Mouse (Mus musculus): ENCODE data around the gene Ankrd55. TPM values are rescaled to one million over a fixed set of nuclear protein-coding genes. Genes with fewer than 3 reads are reported as not detected.

The Ankrd55 gene
- total RNA-seq, 2 experiments from 2014 or later: 4.7 to 6.5 TPM

DNA sequence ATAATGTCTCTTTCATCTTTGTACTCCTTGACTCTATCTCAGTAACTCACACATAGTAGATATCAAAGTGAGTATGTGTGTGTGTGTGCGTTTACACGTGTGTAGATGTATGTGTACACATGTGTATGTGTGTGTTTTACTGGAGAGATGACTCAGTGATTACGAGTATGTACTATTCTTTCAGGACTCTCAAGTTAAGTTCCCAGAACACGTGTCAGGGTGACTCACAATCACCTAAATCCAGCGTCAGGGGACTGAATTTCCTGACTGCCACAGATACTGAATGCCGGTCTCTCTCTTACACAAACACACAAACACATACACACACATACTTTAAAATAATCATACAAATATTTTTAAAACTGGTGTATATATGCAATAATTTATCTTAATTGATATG, 52.5 kb downstream of the Ankrd55 start:
- no peak for DNase-seq
- intact Hi-C loops (cut with DNase I): no loop called here

DNA sequence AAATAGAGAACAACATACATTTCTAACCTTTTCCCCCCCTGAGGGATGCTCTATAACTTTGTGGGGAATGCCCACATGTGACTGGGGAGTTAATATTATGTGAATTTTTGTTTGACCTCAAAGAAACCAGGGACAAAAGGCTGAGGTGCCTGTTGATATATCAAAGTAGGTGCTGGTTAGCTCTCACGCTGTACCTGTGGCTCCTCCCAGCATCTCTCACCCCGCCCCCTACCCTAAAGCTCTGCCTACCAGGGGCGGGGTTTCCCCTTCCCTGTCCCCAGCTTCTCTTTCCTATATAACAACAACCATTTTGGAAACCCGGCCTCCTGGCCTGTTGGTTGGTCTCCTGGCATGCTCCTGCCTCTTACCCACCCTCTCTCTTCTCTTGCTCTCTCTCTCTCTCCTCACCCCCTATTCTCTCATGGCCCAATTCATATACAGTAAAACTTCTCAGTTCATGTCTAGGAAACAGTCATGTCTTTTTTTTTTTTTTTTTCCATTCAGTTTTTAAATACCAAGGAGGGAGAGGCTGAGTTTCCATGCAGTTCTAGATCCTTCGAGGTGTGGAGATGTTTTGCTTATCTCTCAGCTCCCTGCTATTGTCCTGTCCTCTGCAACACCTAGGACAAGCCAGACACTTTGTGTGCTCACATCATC, 54.8 kb downstream of the Ankrd55 start:
- no peak for DNase-seq
- intact Hi-C loops (cut with DNase I): no loop called here

DNA sequence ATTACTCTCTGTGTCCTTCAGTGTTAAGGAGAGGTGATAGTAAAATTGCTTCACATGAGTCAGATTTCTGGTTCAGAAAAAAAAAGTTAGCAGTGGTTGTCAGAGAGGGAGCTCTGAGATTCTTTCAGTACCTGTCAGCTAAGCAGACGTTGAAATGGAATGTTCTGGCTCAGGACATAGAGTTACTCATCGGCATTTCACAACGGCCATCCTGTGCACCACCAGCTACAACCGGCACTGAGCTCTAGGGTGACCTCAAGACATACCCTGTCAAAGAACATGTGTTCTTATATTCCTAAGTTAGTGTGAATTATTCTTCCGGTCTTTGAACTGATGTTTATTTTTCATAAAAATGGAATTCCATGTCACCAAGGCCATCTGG, 55.4 kb downstream of the Ankrd55 start:
- DNase-seq: no peak
- intact Hi-C loops (cut with DNase I): no loop called here

DNA sequence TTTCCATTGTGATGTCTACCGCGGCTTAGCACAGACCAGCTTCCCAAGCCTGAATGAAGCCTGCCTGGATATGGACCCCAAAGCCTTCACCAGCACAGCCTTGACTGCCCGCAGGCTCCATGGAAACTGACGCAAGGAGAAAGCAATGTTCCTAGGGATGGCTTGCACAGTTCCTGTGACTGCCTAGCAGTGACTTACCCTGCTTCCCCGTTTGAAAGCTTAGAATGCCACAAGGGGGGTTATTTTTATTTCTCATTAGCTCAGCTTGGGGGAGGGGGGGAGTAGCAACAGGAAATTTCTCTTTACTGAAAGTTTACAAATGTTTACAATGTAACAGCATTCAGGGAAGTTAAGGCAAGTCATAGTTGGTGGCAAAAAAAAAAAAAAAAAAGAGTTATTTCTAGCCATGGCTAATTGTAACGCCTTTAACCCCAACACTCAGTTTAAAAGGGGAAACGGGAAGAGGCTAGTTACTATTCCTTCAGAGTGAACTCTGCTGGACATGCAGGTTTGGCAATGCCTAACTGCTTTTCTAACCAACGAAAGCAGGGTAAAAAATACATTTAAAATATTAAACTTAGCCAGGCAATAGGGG, 56.1 kb downstream of the Ankrd55 start:
- intact Hi-C loops (cut with DNase I): no loop called here
- DNase-seq: no peak

DNA sequence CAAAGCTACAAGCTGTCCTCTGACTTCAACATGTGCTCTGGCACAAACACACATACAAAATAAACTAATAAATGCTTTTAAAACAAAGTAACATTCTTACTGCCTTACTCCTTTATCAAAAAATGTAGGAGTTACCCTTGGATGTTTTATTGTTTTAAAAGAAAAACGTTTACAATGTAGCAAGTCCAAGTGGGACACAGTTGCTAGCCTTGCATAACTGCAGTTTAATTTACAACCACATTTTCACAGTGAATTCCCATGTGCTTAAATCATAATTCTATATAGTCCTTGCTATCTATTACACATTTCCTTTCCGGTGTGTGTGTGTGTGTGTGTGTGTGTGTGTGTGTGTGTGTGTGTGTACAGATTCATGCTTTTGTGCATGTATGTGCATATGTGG, 57.3 kb downstream of the Ankrd55 start:
- intact Hi-C loops (cut with DNase I): no loop called here
- no peak for DNase-seq

DNA sequence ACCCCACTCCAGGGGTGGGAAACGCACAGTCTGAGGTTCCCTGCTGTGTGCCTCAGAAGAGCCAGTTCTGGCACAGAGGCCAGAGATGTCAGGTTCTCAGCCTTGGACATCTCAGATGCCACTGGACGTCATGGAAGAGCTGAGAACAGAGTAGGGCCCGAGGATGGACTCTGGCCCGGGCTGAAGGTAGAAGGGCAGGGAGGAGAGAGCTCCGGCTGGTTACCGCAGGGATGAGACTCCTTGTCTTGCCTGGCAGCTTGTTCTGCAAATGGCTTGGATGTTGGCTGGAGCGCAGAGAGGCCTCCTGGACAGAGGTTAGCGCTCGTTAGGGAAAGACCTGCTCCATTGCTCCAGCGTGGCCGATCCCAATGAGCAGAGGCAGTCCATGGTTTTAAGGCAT, 57.8 kb downstream of the Ankrd55 start:
- no peak for DNase-seq
- intact Hi-C loops (cut with DNase I): no loop called here

DNA sequence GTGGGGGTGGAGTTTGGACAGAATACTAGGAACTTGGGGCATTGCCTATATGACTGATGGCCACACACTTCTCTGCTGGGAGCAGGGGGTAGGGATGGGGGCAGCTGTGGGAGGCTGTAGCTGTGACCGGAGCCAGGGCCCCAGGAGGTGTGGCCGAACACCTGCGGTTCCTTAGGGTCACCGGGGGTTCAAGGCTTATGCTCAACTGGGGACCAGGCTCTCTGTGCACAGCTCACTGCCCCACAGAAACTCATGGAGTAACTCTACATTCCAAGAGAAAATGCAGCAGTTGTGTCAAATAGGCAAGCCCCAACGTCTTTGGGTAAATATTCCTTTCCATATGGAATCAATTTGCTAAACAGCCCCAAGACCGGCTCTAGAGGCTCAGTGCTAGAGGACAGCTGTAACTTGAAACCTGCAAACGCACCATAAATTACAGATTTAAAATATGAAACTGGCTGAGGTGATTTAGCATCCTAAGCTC, 58.5 kb downstream of the Ankrd55 start:
- intact Hi-C loops (cut with DNase I): no loop called here
- no peak for DNase-seq

- DNase-seq: no peak
- intact Hi-C loops (cut with DNase I): no loop called here
Observed at GRCm38 (mm10) chr13:112348250-112348649, 60.0 kb downstream of the Ankrd55 start.

DNA sequence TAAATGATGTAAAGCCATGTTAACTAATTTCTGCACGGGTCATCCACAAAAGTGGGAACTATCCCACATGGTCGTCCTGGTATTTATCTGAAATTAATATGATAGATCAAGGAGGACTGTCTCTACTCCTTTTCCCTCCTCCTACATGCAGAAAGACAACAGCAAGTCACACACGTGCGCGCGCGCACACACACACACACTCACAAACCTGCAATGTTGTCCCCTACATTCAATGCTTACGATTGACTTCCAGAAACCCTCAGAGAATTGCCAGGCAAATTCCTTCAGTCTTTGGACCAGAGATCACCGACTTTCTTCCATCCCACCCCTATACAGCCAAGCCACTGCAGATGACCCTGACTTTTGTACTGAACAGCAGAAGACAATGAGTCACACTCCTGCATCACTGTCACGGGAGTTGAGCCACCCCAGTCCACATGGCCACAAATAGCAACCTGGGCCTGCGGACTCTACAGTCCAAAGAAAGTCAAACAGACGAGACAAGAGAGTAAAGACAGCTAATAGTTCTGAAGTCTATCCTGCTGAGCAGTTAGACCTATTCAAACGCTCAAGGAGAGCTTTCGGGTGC, 60.7 kb downstream of the Ankrd55 start:
- DNase-seq: no peak
- intact Hi-C loops (cut with DNase I): no loop called here

DNA sequence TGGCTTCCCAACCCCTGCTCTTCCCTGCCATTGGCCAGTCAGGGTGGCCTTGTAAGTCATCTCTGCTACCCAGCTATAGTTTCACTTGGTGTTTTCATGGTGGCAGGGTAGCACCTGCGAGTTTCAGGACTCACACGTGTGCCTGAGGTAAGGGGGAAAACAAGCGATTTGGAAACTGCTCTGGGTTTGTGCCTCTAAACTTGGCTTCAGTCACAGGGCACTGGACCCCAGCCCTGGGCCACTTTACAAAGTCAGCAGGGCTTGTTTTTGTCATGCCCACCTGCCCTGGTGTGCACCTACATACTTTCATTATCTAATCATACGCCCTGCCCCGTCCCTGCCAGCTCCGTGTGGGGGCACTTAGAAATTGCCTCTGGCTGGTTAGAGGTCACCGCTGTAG, 61.2 kb downstream of the Ankrd55 start:
- intact Hi-C loops (cut with DNase I): no loop called here
- no peak for DNase-seq

DNA sequence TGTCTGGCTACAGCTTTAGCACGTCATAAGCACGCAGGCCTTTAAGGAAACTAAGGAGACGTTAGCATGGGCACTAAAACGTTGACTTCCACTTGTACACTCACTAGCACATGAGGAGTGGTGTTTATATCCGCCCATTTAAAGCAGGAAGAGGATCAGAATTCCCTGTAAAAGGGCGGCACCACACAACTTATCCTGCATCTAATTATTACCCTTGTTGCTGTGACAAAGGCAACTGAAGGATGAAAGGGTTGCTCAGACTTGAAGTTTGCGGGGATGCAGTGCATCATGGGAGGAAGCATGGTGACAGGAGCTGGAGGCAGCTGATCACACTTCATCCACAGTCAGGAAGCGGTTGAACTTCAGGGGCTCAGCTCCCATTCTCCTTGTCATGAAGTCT, 63.7 kb downstream of the Ankrd55 start:
- no peak for DNase-seq
- intact Hi-C loops (cut with DNase I): no loop called here

- DNase-seq: no peak
Observed at GRCm38 (mm10) chr13:112354109-112354867, 66.0 kb downstream of the Ankrd55 start.

DNA sequence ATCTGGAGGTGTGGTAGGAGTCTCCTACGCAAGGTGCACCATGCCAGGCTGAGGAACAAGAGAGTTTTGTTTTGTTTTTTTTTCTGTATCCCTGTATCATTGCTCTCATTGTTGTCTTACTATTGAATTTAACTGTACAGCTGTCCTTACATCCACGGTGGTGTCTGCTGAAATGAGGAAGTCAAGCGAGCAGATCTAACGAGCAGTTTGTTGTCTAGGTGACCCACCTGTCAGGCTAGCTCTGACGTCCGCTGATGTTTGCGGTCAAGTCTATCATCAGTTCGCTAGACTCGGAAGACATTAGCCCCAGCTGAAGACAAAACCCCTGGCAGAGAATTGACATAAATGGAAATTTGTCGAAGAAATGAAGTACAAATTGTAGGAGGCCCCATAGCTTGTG, 66.7 kb downstream of the Ankrd55 start:
- intact Hi-C loops (cut with DNase I): no loop called here
- DNase-seq: no peak

More at GRCm38 (mm10) chr13:112354109-112354867, 66.0 kb downstream of the Ankrd55 start:
- intact Hi-C loops (cut with DNase I): no loop called here

DNA sequence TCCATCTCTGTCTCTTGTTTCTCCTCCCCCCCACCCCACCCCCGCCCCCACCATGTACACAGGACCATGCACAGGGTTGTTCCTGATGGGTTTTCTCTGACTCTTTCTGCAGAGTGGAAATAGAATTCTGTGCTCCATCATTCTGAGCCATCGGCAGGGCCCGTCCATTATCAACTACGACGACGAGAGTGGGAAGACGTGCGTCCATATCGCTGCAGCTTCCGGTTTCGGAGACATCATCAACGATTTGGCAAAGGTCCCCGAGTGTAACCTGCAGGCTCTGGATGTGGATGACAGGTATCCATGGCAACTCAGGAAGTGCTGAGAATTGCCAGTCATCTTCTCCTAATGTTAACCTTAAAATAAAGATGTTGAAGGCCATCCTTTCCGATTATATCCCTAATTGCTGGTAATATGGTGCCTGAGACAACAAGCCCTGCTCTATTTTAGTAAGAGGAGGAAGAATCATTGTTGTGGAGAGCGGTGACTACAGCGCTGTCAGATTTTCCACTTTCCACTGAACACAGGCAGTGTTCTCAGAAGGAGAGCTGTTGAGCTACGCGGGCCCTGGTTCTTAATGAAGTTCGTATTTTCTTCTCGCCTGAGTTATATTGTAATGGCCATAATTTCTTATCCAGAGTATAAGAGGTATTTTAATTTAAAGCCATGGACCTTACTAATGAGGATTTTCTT, 67.7 kb downstream of the Ankrd55 start:
- DNase-seq: no peak
- intact Hi-C loops (cut with DNase I): no loop called here

DNA sequence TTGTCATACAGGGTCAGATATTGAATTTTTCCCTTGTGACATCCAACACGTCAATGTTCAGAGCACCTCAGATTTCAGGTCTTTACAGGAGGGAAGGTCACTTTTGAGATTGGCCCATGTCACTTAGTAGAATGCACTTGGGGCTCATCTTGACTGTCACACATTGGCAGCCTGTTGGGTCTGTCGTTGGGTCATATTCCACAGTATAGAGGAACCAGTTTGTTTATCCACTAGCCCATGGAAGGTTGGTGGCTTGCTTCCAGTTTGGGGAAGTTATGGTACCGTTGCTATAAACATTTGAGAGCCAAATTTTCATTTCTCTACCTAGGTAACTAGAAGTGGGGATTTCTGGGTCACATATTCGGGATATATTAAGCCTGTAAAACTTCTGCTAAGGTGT, 73.3 kb downstream of the Ankrd55 start:
- intact Hi-C loops (cut with DNase I): no loop called here
- DNase-seq: no peak

GRCm38 (mm10) chr13:112363218-112363617, 75.0 kb downstream of the Ankrd55 start:
- no peak for DNase-seq

DNA sequence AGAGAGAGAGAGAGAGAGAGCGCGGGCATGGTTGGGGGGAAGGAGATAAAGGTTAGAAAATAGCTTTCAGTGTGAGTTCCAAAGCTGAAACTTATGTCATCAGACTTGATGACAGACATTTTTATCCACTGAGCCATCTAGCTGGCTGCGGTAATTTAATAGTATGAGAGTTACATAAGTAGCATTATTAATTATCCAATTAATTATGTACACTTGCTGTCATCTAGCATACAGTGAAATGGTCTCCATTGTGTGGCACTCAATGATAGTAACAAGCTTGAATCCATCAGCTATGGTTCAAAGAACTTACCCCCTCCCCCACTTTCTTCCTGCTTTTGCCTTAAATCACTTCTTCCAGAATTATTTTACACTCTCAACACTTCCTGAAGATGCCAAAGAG, 75.5 kb downstream of the Ankrd55 start:
- intact Hi-C loops (cut with DNase I): no loop called here
- no peak for DNase-seq

More at GRCm38 (mm10) chr13:112363218-112363617, 75.0 kb downstream of the Ankrd55 start:
- intact Hi-C loops (cut with DNase I): no loop called here

- intact Hi-C loops (cut with DNase I): no loop called here
Observed at GRCm38 (mm10) chr13:112364698-112365097, 76.4 kb downstream of the Ankrd55 start.

DNA sequence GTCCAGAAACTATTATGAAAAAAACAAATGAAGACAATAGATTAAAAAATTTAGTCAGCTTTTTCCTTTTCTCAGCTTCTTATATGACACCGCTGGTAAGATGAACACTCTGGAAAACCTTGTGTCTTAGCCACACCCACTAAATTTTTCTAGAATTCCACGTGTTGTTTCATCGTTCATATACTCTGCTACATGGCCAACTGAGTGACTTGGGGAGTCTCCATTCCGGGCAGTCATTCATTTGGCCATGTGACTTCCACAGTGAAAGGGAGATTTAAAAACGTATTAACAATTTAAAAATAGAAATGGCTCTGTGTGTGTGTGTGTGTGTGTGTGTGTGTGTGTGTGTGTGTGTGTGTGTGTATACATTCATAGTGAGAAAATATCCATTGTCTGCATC, 77.1 kb downstream of the Ankrd55 start:
- no peak for DNase-seq
- intact Hi-C loops (cut with DNase I): no loop called here

More at GRCm38 (mm10) chr13:112364698-112365097, 76.4 kb downstream of the Ankrd55 start:
- no peak for DNase-seq

GRCm38 (mm10) chr13:112365762-112366161, 77.5 kb downstream of the Ankrd55 start:
- intact Hi-C loops (cut with DNase I): no loop called here
- no peak for DNase-seq

All from left cerebral cortex, postnatal 4 days (tissue).